Mouse (Mus musculus) lung, postnatal 0 days (tissue): ENCODE measurements around the gene Wdr62. TPM values are rescaled to one million over a fixed set of nuclear protein-coding genes. Genes with fewer than 3 reads are reported as not detected.

Source experiments
- ATAC-seq: fragments of 200-750 bp; cut with Nextera tagmentation; 2 replicates; pipeline ENCODE4 v1.8.0; 2017; ENCODE audit warnings: moderate library complexity
- DNase-seq: peaks from one replicate; pipeline ENCODE4 v3.0.0-alpha.2; 2016; ENCODE audit warnings: low spot score
- H3K27ac ChIP-seq: fragments of 300-500 bp; sonication (generic); 2 replicates; pipeline ENCODE4 v1.5.1; 2014; ENCODE audit warnings: antibody characterized with exemption, mild to moderate bottlenecking, low read length, mixed read lengths
- H3K27me3 ChIP-seq: fragments of 300-500 bp; sonication (generic); replicated peaks from 2 replicates; pipeline ENCODE4 v1.6.1; 2014; ENCODE audit warnings: low read length, mixed read lengths; ENCODE audit not compliant: insufficient read depth
- H3K36me3 ChIP-seq: fragments of 300-500 bp; sonication (generic); 2 replicates; pipeline ENCODE4 v1.6.1; 2014; ENCODE audit warnings: low read length, mixed read lengths; ENCODE audit not compliant: insufficient read depth
- H3K4me1 ChIP-seq: fragments of 300-500 bp; sonication (generic); 2 replicates; pipeline ENCODE4 v1.6.1; 2014; ENCODE audit warnings: antibody characterized with exemption, low read depth, low read length, mixed read lengths; ENCODE audit not compliant: insufficient read depth
- H3K4me2 ChIP-seq: fragments of 300-500 bp; sonication (generic); replicated peaks from 2 replicates; pipeline ENCODE4 v1.6.1; 2014; ENCODE audit warnings: low read depth, mild to moderate bottlenecking, low read length, moderate library complexity, mixed read lengths
- H3K4me3 ChIP-seq: fragments of 300-500 bp; sonication (generic); 2 replicates; pipeline ENCODE4 v1.5.1; 2014; ENCODE audit warnings: low read depth, low read length
- H3K9ac ChIP-seq: fragments of 300-500 bp; sonication (generic); replicated peaks from 2 replicates; pipeline ENCODE4 v1.6.1; 2014; ENCODE audit warnings: low read depth, mild to moderate bottlenecking
- H3K9me3 ChIP-seq: fragments of 300-500 bp; sonication (generic); 2 replicates; pipeline ENCODE4 v1.6.1; 2016; ENCODE audit warnings: low read length, mixed read lengths
- CTCF ChIP-seq: IDR thresholded peaks from 2 replicates; pipeline ENCODE4 v1.5.1; 2016; ENCODE audit warnings: antibody characterized with exemption, mild to moderate bottlenecking
- EP300 ChIP-seq: IDR thresholded peaks from 2 replicates; pipeline ENCODE4 v1.6.1; 2016; ENCODE audit warnings: antibody characterized with exemption, mild to moderate bottlenecking, control low read depth
- WGBS: fragments of 180-500 bp; shearing (Covaris S2); extraction: QIAGEN DNeasy Blood & Tissue Kit; methylation state at CpG from one replicate; pipeline ENCODE4 v1.1.7; 2014; 5-methylcytosine and 5-hydroxymethylcytosine counted together
- polyA plus RNA-seq: library from polyadenylated mRNA; unstranded; fragments of >200 nt; fragmentation: Nextera tagmentation; extraction: Ambion mirVana; gene quantifications from 2 replicates; pipeline ENCODE4 v1.2.1, GENCODE M21; 2015

Gene Wdr62
- polyA plus RNA-seq, 1 experiment from 2014 or later = 2.7 TPM

- Histone ChIP-seq H3K9ac (peak overlapping the region; percentile 47; the same call in 1 of the 2 replicates), H3K27ac (peak overlapping the region; percentile 70), H3K36me3 (peaks cover 9% of the 10 kb centered on the region; the same call in 1 of the 2 replicates), H3K4me2 (peak overlapping the region; percentile 77), H3K4me3 (peak overlapping the region; percentile 41), H3K4me1 (peaks cover 3% of the 10 kb centered on the region; the same call in 1 of the 2 replicates), H3K27me3 (no peaks in the 10 kb centered on the region), H3K9me3 (no peaks in the 10 kb centered on the region)
- TF ChIP-seq CTCF (no peak), EP300 (peak; percentile 96)
- ATAC-seq (peak; percentile 81), DNase-seq (peak; percentile 81)
- WGBS = 20% methylated on average over 11 of the region's 11 CpGs
These were observed 60.2 kb downstream of the Wdr62 start for GRCm38 (mm10) chr7:30220008-30220356.

- no peaks in the 10 kb centered on the region for H3K27me3 ChIP-seq
- H3K9ac ChIP-seq = peak overlapping the region; percentile 47
- DNase-seq (peak; percentile 80), ATAC-seq (peak; percentile 78)
- peak overlapping the region; percentile 77 for H3K4me2 ChIP-seq
- H3K4me1 ChIP-seq = peaks cover 3% of the 10 kb centered on the region; the same call in 1 of the 2 replicates
- H3K4me3 ChIP-seq = peak overlapping the region; percentile 41
- H3K9me3 ChIP-seq = no peaks in the 10 kb centered on the region
- peaks cover 8% of the 10 kb centered on the region; the same call in 1 of the 2 replicates for H3K36me3 ChIP-seq
- 3% methylated on average over 16 of the region's 16 CpGs for WGBS
- H3K27ac ChIP-seq = peak overlapping the region; percentile 70
- TF ChIP-seq CTCF = no peak
- no peak for TF ChIP-seq EP300
These were observed 60.8 kb downstream of the Wdr62 start for GRCm38 (mm10) chr7:30219293-30220007.

- whole genome bisulfite sequencing = 63% methylated on average over 2 of the region's 2 CpGs
- H3K9me3 ChIP-seq = no peaks in the 10 kb centered on the region
- no peak for DNase-seq
- no peak overlapping the region for H3K27ac ChIP-seq
- ATAC-seq = no peak
- H3K4me1 ChIP-seq = peaks cover 3% of the 10 kb centered on the region; the same call in 1 of the 2 replicates
- H3K27me3 ChIP-seq = no peaks in the 10 kb centered on the region
- H3K9ac ChIP-seq = no peak overlapping the region
- no peaks in the 10 kb centered on the region for H3K36me3 ChIP-seq
- H3K4me3 ChIP-seq = no peak overlapping the region
- H3K4me2 ChIP-seq = no peak overlapping the region
- no peak for TF ChIP-seq CTCF
- no peak for TF ChIP-seq EP300
These were observed 62.9 kb downstream of the Wdr62 start for GRCm38 (mm10) chr7:30217277-30217676.

- TF ChIP-seq CTCF = peak; percentile 98
- 0 out of 2 replicates have a peak, but pooled peaks have one; percentile 9 for TF ChIP-seq EP300
- H3K36me3 ChIP-seq = no peaks in the 10 kb centered on the region
- ATAC-seq = peak; percentile 70
- WGBS = under 1% methylated on average over 15 of the region's 16 CpGs
- no peak overlapping the region for H3K9ac ChIP-seq
- peak; percentile 93 for DNase-seq
- no peak overlapping the region for H3K27ac ChIP-seq
- H3K4me2 ChIP-seq = no peak overlapping the region
- no peak overlapping the region for H3K4me3 ChIP-seq
- H3K27me3 ChIP-seq = no peaks in the 10 kb centered on the region
- peaks cover 3% of the 10 kb centered on the region; the same call in 1 of the 2 replicates for H3K4me1 ChIP-seq
- no peaks in the 10 kb centered on the region for H3K9me3 ChIP-seq
These were observed 63.5 kb downstream of the Wdr62 start for GRCm38 (mm10) chr7:30216723-30217151.

GRCm38 (mm10) chr7:30215875-30216274 lies 64.3 kb downstream of the Wdr62 start:
- Histone ChIP-seq H3K9ac (no peak overlapping the region), H3K4me3 (no peak overlapping the region), H3K27ac (no peak overlapping the region), H3K36me3 (no peaks in the 10 kb centered on the region), H3K27me3 (no peaks in the 10 kb centered on the region), H3K9me3 (no peaks in the 10 kb centered on the region), H3K4me2 (no peak overlapping the region), H3K4me1 (peaks cover 3% of the 10 kb centered on the region; the same call in 1 of the 2 replicates)
- no peak for ATAC-seq
- WGBS = 90% methylated on average over 3 of the region's 3 CpGs
- TF ChIP-seq EP300 (no peak), CTCF (no peak)
- no peak for DNase-seq

GRCm38 (mm10) chr7:30213881-30214280 lies 66.3 kb downstream of the Wdr62 start:
- no peaks in the 10 kb centered on the region for H3K27me3 ChIP-seq
- no peak for ATAC-seq
- no peak overlapping the region for H3K27ac ChIP-seq

More at GRCm38 (mm10) chr7:30213881-30214280, 66.3 kb downstream of the Wdr62 start:
- 71% methylated on average over 3 of the region's 3 CpGs for WGBS
- H3K4me1 ChIP-seq = no peaks in the 10 kb centered on the region
- no peak overlapping the region for H3K9ac ChIP-seq
- no peak for TF ChIP-seq CTCF
- TF ChIP-seq EP300 = no peak
- H3K36me3 ChIP-seq = no peaks in the 10 kb centered on the region
- no peak overlapping the region for H3K4me3 ChIP-seq
- H3K4me2 ChIP-seq = no peak overlapping the region
- no peak for DNase-seq
- H3K9me3 ChIP-seq = no peaks in the 10 kb centered on the region
